Mouse (Mus musculus) C2C12 (cell line): ENCODE data around the gene Ilvbl.

Experiments used
- CEBPB ChIP-seq: IDR thresholded peaks from one replicate; pipeline ENCODE4 v1.6.1; 2011; ENCODE audit warnings: low read depth, mild to moderate bottlenecking, control low read depth, moderate library complexity
- CTCF ChIP-seq: IDR thresholded peaks from one replicate; pipeline ENCODE4 v1.5.1; 2011; ENCODE audit not compliant: control insufficient read depth, insufficient read depth, insufficient read length
- MAX ChIP-seq: IDR thresholded peaks from one replicate; pipeline ENCODE4 v1.6.1; 2011; ENCODE audit warnings: mild to moderate bottlenecking, control low read depth
- MYOD1 ChIP-seq: IDR thresholded peaks from one replicate; pipeline ENCODE4 v1.6.1; 2011; ENCODE audit warnings: low read depth; ENCODE audit not compliant: control insufficient read depth, insufficient read length
- USF1 ChIP-seq: IDR thresholded peaks from one replicate; pipeline ENCODE4 v1.6.1; 2011; ENCODE audit warnings: low read depth, mild to moderate bottlenecking, control low read depth, moderate library complexity

- TF ChIP-seq CTCF (no peak), USF1 (no peak), MYOD1 (no peak), MAX (no peak), CEBPB (no peak)
Observed at GRCm38 (mm10) chr10:78570897-78571296, 3.2 kb upstream of the Ilvbl start.
